8 mouse cellular contexts compared by ENCODE assay signal in the genomic region with DNA sequence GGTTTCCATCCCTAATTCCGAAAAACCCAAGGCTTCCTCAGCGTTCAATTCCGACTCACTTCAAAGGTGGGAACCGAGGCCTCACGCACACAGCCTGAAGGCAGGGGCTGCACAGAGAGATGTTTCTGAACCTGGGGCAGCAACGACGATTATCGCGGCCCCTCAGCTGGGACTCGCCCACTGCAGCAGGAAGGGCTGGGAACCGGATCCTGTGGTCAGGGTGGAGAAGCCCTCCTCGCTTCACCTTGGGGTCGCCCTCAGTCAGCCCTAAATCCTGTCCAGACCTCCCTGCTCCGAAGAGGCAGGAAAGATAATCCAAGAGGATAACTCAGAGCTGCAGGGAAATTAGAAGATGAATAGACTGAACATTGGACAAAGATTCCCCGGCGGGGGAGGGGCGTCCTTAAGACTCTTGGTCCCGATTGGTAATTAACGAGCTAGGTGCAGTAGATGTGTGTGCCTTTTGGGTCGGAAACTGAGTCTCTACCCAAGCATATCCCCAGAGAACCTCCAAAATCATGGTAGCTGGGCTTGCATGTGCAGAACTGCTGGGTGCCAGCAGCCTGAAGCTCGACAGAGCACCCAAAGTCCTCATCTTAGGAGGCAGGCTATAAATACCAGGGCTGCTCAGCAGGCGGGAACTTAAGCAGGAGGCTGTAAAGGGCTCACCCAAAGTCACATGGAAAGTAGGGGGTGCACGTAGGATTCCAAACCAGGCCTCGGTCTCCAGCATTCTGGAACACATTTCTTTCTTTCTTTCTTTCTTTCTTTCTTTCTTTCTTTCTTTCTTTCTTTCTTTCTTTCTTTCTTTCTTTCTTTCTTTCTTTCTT. TPM values are rescaled to one million over a fixed set of nuclear protein-coding genes. Genes with fewer than 3 reads are reported as not detected.
A peak's percentile ranks its signal among the peaks of the same experiment; 100 is the strongest.
DNase-seq lines count a peak whose midpoint lies in the region; ATAC-seq lines count a peak whose summit lies in the region.

No protein-coding gene starts in this region.

- H3K9ac ChIP-seq in hindbrain, embryonic 12.5 days = peak overlapping the region; percentile 27; the same call in 1 of the 2 replicates

- peak overlapping the region; percentile 51 for H3K4me2 ChIP-seq in hindbrain, embryonic 12.5 days (replicated peaks)

- peak overlapping the region; percentile 21 for H3K4me3 ChIP-seq in hindbrain, embryonic 12.5 days
- H3K4me3 ChIP-seq in midbrain, embryonic 10.5 days = peak overlapping the region; percentile 48

- peaks cover 8% of the 10 kb centered on the region; the same call in 1 of the 2 replicates for H3K4me1 ChIP-seq in hindbrain, embryonic 12.5 days
- H3K4me1 ChIP-seq in midbrain, embryonic 10.5 days = peaks cover 10% of the 10 kb centered on the region

- peak; percentile 19 to 24 for DNase-seq in cerebellum, postnatal 14 days
- DNase-seq in cerebellum, adult 9-11 months = no peak
- peak; percentile 55 for DNase-seq in R1 (ENCODE audit: low read depth, low spot score)
- DNase-seq in midbrain, embryonic 10.5 days (ENCODE audit: low spot score) = no peak
- no peak for DNase-seq in right cerebral cortex, postnatal 10 days (ENCODE audit: low spot score in 2 of 2)
- DNase-seq in gastrocnemius, adult 18-20 months (ENCODE audit: low spot score) = no peak

- no peaks in the 10 kb centered on the region for H3K36me3 ChIP-seq in hindbrain, embryonic 12.5 days
- no peaks in the 10 kb centered on the region for H3K36me3 ChIP-seq in midbrain, embryonic 10.5 days

- no peaks in the 10 kb centered on the region for H3K9me3 ChIP-seq in hindbrain, embryonic 12.5 days (replicated peaks)
- no peaks in the 10 kb centered on the region for H3K9me3 ChIP-seq in midbrain, embryonic 10.5 days (replicated peaks)

- H3K27me3 ChIP-seq in hindbrain, embryonic 12.5 days = peaks cover 15% of the 10 kb centered on the region
- peaks cover 9% of the 10 kb centered on the region for H3K27me3 ChIP-seq in midbrain, embryonic 10.5 days (ENCODE audit: low read depth, poor library complexity, severe bottlenecking)

- WGBS in hindbrain, embryonic 12.5 days = 12% methylated on average over 24 of the region's 24 CpGs
- WGBS in midbrain, embryonic 10.5 days = 6% methylated on average over 24 of the region's 24 CpGs

- no peak overlapping the region for H3K27ac ChIP-seq in hindbrain, embryonic 12.5 days
- peak overlapping the region; percentile 67; the same call in 1 of the 2 replicates for H3K27ac ChIP-seq in midbrain, embryonic 10.5 days (replicated peaks)

- no peak; the same call in 1 of the 2 replicates for ATAC-seq in hindbrain, embryonic 12.5 days (ENCODE audit: low FRiP score)
- no peak for ATAC-seq in erythroid progenitor cell, adult 5-6 weeks (replicated peaks; ENCODE audit: low FRiP score, poor library complexity, severe bottlenecking)

RNA-seq across cellular contexts. Expression of gene Adgrl1, which starts 37.3 kb away (rescaled TPM):
- polyA plus RNA-seq in hindbrain, embryonic 12.5 days (2016; fragmentation: Nextera tagmentation; extraction: Ambion mirVana) = 38.7 and 41.5 TPM in 2 replicates
- 8.6 and 11.3 TPM in 2 replicates for polyA plus RNA-seq in midbrain, embryonic 10.5 days (2016; fragmentation: Nextera tagmentation; extraction: Ambion mirVana)
- 0.84 and 7.6 TPM in 2 replicates for total RNA-seq in erythroid progenitor cell, adult 5-6 weeks (2015; ENCODE audit: low replicate concordance)
- total RNA-seq in erythroid progenitor cell, adult 5-6 weeks (2017; ENCODE audit: low replicate concordance) = 0.26 and 0.30 TPM in 2 replicates
- 10 to 100 TPM; 14.1 to 17.2 TPM for total RNA-seq in gastrocnemius, adult 18-20 months (2021)

Comparison
In these comparisons a context has a peak if more than half of its experiments do, and no peak if none do; other contexts are left out.
1. DNase-seq: peak in cerebellum, postnatal 14 days (2 of 2) and R1 (single experiment); none in cerebellum, adult 9-11 months (single experiment), midbrain, embryonic 10.5 days (single experiment), right cerebral cortex, postnatal 10 days (0 of 2) and gastrocnemius, adult 18-20 months (single experiment).